Mouse (Mus musculus): ENCODE measurements around the gene Cma1.
"Not testable (repeated sequence)": the region's sequence is repeated elsewhere in the genome, so short reads cannot be mapped to it uniquely, and the experiment has no call there.

The Cma1 gene

DNA sequence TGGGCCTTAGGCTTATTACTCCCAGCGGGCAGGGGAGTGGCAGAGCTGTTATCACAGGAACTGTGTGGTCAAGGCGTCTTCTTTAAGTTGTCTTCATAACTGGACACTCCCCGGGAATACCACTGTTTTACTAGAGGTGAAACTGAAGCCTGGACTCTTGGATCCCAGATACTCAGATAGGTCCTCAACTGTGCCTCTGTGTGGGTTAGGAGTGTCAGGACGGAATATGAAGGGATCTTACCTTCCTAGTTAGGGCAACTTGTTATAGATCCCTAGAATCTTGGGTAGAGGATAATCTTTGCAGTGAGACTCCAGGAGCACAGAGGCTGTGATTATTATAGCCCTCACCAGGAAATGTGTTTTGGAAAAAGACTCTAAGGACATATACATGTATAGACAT lies at the start of gene Cma1:
Gene Cma1 (minus strand): TSS at position 101 of the 400 bp plus-strand sequence.
- DNase-seq (ENCODE audit: low spot score) = no peak

DNA sequence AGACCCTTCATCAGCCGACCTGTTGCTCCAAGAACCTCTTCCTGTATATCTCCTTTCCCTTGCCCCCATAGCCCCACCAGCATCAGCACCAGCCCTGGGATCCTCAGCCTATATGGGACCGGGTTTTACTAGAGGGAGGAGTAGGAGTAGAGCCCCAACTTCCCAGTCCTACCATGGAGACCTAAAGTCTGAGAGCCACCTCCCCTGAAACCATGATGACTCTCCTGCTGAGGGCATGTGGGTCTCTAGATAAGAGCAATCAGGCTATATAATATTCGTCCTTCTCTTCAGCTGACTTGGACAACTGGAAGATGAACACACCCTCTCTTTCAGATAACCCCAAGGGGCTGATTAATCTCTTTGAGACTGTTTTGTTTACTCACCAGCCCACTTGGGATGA lies 43.0 kb upstream of the Cma1 start:
- DNase-seq (ENCODE audit: low spot score) = not testable (repeated sequence)

DNA sequence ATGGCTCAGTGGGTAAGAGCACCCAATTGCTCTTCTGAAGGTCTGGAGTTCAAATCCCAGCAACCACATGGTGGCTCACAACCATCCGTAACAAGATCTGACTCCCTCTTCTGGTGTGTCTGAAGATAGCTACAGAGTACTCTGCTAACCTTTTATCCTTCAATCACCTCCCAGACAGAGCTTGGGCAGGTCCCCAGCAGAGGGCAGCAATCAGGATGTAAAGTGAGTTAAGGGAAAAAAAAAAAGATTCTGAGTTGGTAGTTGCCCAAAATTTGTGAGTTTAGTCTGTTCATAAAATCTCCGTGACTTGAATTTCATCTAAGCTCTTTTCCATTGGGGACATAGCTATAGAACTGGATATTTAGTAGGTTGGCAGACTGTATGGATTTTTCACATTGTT lies 19.4 kb upstream of the Cma1 start:
- not testable (repeated sequence) for DNase-seq (ENCODE audit: low spot score)

DNA sequence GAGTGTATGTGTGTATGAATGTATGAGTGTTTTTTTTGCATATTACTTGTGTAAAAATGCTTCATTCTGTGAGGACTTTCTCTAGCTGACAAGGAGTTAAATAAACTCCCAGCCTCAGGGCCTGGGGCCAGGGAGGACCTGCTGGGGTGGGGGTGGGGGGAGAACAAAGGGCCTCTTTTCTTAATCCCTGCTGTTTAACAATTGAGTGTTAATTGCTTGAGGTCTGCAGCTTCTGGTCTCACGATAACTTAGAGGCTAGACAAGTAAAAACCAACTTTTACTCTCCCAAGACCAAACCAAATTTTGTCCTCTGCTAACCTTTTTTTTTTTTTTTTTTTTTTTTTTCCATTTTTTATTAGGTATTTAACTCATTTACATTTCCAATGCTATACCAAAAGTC lies 18.8 kb upstream of the Cma1 start:
- DNase-seq (ENCODE audit: low spot score) = no peak

DNA sequence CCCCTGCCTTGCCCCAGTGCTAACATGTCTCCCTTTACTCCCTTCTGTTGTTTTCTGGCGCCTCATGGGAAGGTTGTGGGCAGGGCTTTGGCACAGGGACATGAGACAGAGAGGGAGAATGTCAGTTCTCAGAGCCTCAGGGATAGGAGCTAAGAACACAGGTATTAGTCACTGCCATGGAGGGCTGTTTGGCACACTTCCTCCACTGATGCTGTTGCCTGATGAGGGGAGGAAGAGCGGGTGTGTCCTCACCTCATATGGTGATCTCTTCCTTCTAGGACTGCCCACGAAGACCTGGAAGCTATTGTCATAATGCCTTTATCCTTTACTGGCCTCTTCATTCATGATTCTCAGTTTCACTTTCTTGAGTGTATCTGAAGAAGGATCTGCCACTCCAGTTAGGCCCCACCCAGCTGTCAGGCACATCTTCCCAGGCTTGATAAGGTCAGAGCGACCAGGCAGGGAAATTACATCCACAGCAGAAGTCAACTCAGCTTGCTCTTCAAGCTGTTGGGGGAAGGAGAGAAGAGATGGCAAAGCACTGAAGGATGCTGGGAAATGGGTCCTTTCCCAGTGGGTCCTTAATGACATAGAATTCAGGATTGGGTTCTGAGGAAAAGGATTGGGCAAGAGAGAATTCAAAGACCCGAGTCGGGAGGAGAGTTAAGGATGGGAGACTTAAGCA lies 6.0 kb upstream of the Cma1 start, which contains the start of gene Cma2:
Gene Cma2 (plus strand): TSS at position 635 of the 685 bp plus-strand sequence.
- DNase-seq (ENCODE audit: low spot score) = no peak

DNA sequence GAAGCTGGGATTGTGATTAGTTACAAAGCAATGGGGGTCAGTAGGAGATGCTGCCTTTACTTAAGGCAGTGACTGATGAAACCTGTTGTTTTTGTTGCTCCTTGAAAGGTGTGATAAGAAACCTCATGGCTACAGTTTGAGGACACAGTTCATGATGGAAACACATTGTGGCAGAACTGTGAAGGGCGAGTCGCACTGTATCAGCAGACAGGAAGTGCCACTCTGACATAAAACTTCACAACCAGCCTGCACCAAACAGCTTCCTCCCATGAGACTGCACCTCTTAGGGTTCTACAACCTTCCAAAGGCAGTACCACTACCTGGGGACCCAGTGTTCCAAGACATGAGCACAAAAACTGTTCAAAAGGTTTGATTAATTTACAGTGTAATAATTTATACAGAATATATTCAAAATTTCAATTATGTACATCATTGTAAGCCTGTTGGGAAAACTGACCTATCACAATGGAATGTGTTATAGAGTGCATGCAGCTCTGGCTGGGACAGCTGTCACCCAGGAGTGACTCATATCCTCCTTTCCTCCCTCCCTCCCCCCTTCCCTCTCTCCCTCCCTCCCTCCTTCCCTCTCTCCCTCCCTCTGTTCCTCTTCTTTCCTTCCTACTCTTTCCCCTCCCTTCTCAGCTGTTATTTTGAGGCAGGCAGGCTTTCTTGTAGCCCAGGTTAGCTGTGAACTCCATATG lies 1.9 kb upstream of the Cma1 start:
- DNase-seq (ENCODE audit: low spot score) = no peak

DNA sequence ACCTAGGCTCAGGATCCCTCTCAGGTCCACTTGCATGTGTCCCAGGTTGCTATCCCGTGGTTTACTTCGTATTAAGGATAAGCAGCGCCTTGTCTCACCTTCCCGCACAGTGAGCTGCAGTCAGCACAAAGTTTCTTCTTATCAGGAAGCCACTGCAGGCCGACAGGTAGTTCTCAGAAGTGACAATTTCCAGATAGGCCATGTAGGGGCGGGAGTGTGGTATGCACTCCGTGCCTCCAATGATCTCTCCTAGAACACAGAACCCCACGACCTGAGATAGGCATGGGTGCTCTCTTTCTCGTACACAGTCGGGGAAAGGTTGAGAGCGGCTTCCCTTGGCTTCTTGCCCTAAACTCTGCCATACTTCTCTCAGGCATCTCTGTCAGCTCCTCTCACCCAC lies 874 bp downstream of the Cma1 start:
- DNase-seq (ENCODE audit: low spot score) = no peak

DNA sequence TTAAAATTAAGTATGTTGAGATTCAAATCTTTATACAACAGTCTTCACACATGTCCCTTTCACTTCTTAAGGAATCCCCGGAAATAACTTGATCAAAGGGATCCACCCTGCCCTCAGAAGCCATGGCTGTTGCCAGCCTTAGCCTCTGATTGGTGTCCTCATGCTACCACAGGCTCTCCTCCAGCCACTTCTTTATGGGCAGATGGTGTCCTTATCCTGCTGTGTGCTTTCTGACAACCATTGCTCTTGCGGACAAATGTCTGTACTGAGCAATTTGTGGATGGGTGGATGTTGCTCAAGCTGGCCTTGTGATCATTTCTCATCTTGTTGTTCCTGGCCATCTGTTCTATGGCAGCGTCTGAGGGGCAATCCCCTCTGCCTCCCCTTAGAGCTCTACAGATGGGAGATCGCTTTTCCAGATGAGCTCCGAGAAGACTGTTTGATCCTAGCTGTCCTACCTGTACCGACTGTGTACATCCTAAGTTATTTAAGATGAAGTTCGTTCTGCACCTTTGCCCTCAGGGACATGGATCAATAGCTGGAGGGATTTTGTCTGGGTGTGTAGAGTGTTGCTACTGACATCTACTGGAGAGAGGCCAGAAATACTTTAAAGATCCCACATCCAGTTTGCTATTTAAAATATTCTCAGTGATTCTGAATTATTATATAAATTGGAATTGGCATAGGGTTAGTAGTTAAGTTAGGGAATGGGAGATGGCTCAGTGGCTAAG lies 4.2 kb downstream of the Cma1 start:
- no peak for DNase-seq (ENCODE audit: low spot score)

DNA sequence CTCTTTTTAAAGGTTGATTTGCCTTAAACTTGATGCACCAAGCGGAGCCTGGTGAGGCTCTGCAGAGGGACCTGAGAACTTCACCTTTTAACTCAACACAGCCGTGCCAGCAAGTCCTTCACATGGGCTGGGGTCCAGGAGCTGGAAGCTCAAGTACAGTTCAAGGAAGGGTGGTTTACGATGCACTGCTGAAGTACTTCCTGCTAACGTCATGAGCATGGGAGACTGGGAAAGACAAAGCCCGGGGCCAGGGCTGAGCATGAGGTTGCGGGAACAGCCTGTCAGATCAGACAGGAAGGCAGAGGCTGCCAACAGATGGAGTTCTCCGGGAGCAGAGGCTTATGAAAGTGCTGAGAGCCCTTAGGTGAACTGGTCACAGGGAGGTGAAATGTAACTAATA lies 10.9 kb downstream of the Cma1 start:
- no peak for DNase-seq (ENCODE audit: low spot score)

DNA sequence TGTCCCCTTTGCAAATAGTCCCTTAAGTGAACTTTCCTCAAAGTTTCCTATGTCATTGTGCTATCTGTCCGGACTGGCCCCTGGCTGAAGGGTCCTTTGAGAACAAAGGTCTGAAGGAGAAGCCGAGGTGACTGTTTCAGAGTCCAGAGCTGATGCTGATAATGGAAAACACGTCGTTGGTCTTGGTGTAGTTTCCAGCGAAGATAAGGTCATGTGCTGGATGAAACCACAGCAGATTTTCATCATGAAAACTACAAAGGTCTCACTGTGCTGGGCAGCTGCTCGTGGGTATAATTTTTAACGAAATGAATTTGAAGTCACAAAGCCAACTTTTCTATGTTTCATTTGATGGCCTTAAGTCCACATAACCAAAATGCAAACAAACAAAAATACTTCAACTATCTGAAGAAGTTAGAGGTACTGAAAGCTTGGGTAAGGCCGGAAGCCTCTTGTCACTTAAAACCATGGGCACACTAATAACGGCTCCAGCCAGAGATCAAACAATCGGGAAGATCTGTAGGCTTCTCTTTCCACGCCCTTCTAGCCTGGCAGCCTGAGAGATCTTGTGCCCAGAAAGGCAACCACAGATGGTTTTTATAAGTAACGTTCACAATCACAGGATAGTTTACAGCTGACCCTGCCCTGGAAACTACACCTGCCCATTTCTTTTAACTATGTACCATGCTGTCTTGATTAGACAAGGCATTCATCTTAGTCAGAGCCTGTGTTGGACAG lies 15.0 kb downstream of the Cma1 start:
- no peak for DNase-seq (ENCODE audit: low spot score)

DNA sequence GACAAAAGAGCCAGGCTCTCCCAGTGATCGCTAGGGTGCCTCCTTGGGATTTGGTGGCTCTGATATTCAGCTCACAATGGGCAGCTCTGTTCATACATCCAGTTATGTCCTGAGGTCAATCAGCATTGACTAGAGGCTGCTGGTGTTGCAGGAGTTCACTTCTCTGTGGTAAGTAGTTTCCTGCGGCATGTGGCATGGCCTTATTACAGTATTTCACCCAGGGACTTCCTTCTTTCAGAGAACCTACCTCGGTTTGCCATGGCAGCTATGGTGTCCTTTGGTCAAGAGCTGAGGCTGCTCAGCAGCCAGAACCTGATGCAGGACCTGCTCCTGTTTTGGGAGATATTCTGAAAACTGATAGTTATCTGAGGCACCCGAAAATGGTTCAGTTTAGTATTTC lies 17.6 kb downstream of the Cma1 start:
- no peak for DNase-seq (ENCODE audit: low spot score)

DNA sequence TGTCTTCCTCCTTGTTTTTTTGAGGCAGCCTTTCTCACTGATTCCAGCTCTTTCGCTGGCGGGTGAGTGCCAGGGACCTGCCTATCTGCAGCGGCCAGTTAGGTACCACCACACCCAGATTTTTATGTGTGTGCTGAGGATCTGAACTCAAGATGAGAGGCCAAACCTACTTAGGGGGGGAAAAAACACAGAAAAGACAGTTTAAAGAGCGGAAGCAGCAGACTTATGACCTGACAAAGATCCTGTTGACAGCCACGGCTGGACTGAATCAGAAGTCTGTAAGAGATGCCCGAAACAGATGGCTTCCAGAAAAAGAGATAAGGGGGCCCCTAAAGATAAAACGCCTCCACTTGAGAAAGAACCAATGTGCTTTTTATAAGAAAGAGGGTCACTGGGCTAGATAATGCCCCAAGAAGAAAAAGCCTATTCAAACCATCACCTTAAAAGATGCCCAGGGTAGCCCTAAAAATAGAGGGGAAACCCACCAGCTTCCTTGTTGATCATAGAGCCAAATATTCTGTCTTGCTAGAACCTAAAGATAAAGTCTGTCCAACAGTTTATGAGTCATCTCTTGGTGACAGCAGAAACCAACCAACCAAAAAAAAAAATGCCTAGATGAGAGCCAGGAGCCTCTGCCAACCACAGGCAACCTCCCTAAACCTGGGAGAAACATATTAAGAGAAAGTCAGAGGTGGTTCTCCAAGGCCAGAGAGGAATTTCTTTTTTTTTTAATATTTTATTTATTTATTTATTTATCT lies 21.8 kb downstream of the Cma1 start:
- no peak for DNase-seq (ENCODE audit: low spot score)

DNA sequence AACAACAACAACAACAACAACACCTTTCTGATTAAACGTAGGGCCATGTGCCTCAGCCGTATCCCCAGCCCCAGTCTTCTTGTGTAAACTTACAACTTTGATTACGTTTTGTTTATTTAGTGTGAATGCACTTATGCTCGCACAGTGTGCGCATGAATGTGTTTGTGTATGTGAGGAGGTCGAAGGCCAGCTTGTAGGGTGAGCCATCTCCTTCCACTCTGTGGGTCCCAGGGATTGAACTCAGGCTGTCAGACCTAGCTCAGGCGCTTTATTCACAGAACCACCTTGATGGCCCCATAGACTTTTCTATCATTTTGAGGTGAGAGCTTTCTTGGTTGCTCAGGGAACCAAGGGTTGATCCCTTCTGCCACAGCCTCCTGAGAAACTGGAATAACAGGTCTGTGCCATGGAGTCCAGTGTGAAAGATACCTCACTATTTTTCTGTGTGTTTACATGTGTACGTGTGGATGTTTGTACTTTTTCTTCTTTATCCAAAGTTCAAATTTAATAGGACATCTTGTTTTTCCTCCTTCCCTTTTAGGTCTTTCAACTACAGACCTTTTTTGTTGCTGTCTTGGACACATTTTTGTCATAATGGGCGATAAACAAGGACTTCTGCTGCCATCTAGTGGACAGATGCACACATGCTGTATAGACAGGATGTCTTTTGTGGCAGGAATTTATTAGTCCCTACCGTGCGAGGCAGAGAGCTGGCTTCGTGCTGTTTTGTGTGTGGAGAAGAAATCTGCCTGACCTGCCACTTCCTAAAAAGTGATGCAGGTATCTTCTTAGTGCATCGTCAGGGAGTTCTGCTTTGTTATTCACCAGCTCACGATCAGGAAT lies 26.0 kb downstream of the Cma1 start:
- peak; percentile 27 for DNase-seq (ENCODE audit: low spot score)

DNA sequence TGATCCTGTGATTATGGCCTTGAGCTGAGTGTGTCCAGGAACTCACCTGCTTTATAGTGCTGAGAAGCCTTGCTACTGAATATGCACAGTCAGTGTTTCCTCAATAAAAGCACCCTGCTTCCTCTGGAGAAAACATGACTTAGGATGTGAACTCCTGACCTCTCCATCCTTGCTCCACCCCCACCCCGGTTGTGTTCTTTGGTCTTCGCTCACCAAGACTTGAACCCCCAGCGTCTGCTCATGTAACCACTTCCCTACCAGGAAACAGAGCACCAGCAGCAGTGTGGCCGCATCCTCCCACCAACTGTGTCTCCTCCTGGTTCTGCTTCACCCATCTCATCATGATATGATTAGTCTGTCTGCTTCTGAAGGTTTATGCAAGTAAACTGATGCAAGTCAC lies 31.1 kb downstream of the Cma1 start:
- no peak for DNase-seq (ENCODE audit: low spot score)

DNA sequence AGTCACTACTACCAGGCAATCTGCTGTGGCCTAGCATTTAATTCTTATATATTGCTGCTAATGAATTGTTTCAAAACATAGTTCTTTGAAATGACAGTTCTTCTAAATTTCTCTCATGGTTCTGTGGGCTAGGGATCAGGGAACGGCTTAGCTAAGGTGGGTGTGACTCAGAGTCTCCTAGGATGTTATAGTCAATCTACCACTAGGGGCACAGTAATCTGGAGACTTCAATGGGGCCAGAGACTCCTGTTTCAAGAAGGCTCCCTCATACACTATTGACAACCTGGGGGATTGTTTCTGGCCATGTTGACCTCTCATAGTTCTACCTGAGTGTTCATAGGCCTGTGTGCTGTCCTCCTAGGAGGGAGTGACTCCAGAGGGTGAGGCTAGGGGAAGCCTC lies 39.0 kb downstream of the Cma1 start:
- no peak for DNase-seq (ENCODE audit: low spot score)

DNA sequence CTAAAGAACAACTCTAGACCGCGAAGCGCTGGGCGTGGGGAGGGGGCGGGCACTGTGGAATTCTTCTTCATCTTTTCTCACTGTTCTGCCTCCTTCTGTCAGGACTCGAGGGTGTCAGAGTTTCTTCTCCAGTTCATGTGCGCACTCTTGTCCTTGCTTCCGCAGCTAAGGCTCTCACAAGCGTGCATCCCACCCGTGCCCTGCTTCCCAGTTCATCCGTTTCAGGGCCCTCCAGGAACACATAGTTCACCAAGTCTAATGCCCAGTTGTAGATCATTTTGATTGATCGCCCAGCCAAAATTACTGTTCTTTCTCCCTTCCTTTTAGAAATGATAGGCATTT lies 44.1 kb downstream of the Cma1 start:
- DNase-seq (ENCODE audit: low spot score) = no peak

DNA sequence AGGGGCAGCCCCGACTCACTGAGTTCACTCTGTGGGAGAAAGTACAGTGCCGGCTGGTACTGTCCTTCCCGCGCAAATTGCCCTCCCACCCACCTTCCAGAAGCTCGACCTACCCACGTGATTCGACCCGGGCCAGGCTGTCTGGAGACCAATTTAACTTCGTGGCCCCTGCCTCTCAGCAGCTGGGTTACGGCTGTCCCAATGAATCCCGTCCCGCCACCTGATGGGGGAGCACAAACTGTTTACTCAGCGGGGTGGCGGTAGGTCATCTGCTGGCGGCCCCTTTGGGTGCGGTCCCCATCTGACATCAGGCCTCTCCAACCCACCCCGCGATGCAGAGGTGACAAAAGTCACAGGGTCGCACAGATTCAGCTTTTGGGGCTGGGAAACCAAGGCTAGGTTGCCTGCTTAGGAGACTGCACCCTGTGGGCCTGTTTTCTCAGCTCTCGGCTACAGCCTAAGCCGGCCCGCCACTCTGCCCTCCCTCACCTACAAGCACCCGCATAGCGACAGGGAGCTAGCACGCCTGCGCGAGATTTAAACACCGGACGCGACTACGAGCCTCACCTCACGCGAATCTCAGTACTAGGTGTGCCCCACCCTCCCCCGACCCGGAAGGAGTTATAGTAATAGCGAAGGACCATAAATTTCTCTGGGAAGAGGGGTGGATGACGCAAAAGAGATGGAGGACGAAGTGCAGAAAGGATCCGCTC lies 44.6 kb downstream of the Cma1 start, which contains the start of gene Sdr39u1:
Gene Sdr39u1 (minus strand): TSS at position 593 of the 713 bp plus-strand sequence.
- peak; percentile 79 for DNase-seq (ENCODE audit: low spot score)

DNA sequence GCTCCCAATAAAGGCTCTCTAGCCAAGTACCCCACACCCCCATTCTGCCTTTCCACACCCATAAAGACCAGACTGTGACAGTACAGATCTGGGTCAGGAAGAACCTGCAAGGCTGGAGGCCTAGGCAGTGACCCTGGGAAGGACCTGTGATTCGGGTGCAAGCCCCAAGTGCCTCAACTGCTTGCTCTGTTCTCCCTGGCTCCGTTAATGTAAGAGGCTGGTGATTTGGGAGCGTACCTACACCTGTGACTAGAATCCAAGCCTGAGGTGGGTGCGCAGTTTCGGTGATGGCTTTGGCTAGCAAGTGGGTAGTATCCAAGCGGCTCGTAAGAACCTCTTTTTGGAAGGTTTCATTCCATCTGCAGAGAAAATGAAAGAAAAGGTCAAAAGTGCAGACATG lies 45.5 kb downstream of the Cma1 start:
- DNase-seq (ENCODE audit: low spot score) = no peak

DNA sequence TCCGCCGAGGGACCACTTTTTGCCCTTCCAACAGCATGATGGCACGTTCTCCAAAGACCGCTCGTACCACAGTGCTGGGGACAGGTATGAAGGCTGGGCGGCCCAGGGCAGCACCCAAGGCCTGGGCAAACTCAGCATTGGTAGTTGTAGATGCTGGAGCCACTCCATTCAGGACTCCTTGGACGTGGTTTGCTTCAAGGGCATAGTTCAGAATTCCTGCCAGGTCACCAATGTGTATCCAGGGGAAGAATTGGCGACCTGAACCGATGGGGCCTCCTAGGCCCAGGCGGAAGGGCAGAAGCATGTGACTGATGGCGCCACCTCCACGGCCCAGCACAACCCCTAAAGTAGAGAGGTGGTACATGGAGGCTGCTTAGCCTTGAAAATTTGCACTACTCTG lies 46.8 kb downstream of the Cma1 start:
- no peak for DNase-seq (ENCODE audit: low spot score)

Data from ovary, postnatal 36 days (tissue).